15 mouse cellular contexts compared by ENCODE assay signal in the genomic region with DNA sequence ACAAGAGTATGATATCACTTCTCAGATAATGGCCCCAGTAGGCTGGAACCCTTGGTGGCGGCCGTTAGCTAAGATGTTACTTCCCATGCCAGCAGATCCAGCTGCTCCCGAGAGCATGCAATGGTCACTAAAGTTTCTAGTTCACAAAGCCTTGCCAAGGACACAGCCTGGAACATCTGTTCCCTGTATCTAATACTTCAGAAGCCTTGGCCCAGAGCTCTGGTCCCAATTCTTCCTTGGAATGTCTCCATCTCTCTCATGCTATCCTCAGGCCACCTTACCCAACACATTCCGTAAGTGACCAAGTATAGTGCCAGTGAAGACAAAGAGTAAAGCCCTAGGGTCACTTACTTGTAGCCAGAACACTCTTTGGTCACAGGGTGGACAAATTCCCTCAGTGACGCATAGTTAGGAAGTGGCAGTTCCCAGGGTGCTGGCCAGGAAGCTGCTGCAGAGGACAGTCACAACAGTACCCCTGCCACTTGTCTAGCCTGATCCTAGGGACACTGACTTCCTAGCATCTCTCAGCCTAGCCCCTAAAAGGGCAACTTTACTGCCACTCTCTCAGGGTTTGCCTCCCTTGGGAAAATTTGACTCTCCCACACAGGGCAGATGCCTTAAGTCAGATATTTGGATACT.
A peak's percentile ranks its signal among the peaks of the same experiment; 100 is the strongest.
DNase-seq lines count a peak whose midpoint lies in the region; ATAC-seq and TF ChIP-seq lines count a peak whose summit lies in the region.
"Had no signal": no experiment of that assay in that cellular context is flagged by ENCODE, and none has a peak within 500 bp of the region (broad histone marks: within the 10 kb centered on the region; RNA-seq: fewer than 3 reads in every experiment).

No protein-coding gene starts in this region.

- H3K4me3 ChIP-seq in liver, adult 2 months (ENCODE audit: insufficient read depth, low read depth, low read length), result no peak overlapping the region
- H3K4me3 ChIP-seq in forebrain, embryonic 12.5 days (replicated peaks), result no peak overlapping the region
- H3K4me3 ChIP-seq: forebrain, embryonic 10.5 days; hindbrain, embryonic 15.5 days; limb, embryonic 12.5 days had no signal

- no peak overlapping the region for H3K9ac ChIP-seq in liver, adult 2 months (ENCODE audit: low read depth, low read length)
- H3K9ac ChIP-seq in forebrain, embryonic 12.5 days, result no peak overlapping the region
- H3K9ac ChIP-seq: hindbrain, embryonic 15.5 days; limb, embryonic 12.5 days had no signal

- H3K36me3 ChIP-seq in liver, adult 2 months (ENCODE audit: control insufficient read depth, insufficient read depth, low read length), result no peaks in the 10 kb centered on the region
- peaks cover 3% of the 10 kb centered on the region; the same call in 1 of the 2 replicates for H3K36me3 ChIP-seq in forebrain, embryonic 12.5 days (replicated peaks)
- H3K36me3 ChIP-seq: hindbrain, embryonic 15.5 days had no signal

- TF ChIP-seq CTCF in liver, adult 2 months (IDR thresholded peaks at IDR 0.05; ENCODE audit: low read depth, low read length), result no peak

- no peaks in the 10 kb centered on the region for H3K4me1 ChIP-seq in liver, adult 2 months (ENCODE audit: control insufficient read depth, insufficient read depth, low read length)
- peaks cover 47% of the 10 kb centered on the region for H3K4me1 ChIP-seq in forebrain, embryonic 12.5 days

- no peak overlapping the region for H3K4me2 ChIP-seq in forebrain, embryonic 12.5 days
- H3K4me2 ChIP-seq: hindbrain, embryonic 15.5 days; limb, embryonic 12.5 days had no signal

- ATAC-seq in forebrain, embryonic 12.5 days (ENCODE audit: low FRiP score), result no peak

- 87% methylated on average over 5 of the region's 5 CpGs for WGBS in liver, adult 2 months
- 97% methylated on average over 5 of the region's 5 CpGs for WGBS in forebrain, embryonic 12.5 days

- no peak overlapping the region for H3K27ac ChIP-seq in liver, adult 2 months (replicated peaks; ENCODE audit: insufficient read depth, low read depth, low read length)
- no peak overlapping the region for H3K27ac ChIP-seq in forebrain, embryonic 12.5 days
- H3K27ac ChIP-seq: hindbrain, embryonic 15.5 days; limb, embryonic 12.5 days; macrophage had no signal

- no peaks in the 10 kb centered on the region for H3K27me3 ChIP-seq in liver, adult 2 months (ENCODE audit: control insufficient read depth, insufficient read depth, low read length)
- H3K27me3 ChIP-seq in forebrain, embryonic 12.5 days, result peaks cover 4% of the 10 kb centered on the region; the same call in 1 of the 2 replicates
- H3K27me3 ChIP-seq: hindbrain, embryonic 15.5 days had no signal

- DNase-seq in liver, adult 2 months (ENCODE audit: extremely low read depth, low read depth, low spot score), result peak; percentile 7
- no peak for DNase-seq in liver
- DNase-seq in gastrocnemius, postnatal 10 days, result peak; percentile 25
- peak; percentile 47 to 57 for DNase-seq in heart, postnatal 14 days
- DNase-seq in lung, postnatal 4 days, result peak; percentile 46 to 83
- DNase-seq in spleen, postnatal 36 days (ENCODE audit: low spot score in 2 of 2), result no peak
- DNase-seq: cerebellum, adult 9-10 months; kidney, adult 8-10 months; layer of hippocampus, postnatal 36 days; thymus, postnatal 36 days had no signal

- intact Hi-C loops in heart, postnatal 14 days (cut with DNase I), result no loop called here

- TF ChIP-seq POLR2A in liver, adult 2 months (IDR thresholded peaks at IDR 0.05; ENCODE audit: extremely low read depth, insufficient read depth, low read length), result no peak

- no peaks in the 10 kb centered on the region for H3K79me2 ChIP-seq in liver, adult 2 months (ENCODE audit: control insufficient read depth, insufficient read depth, low read length)

- H3K9me3 ChIP-seq in forebrain, embryonic 12.5 days, result no peaks in the 10 kb centered on the region
- H3K9me3 ChIP-seq: forebrain, embryonic 10.5 days; hindbrain, embryonic 15.5 days; limb, embryonic 12.5 days had no signal

Comparison
In these comparisons a context has a peak if more than half of its experiments do, and no peak if none do; other contexts are left out.
1. DNase-seq: peak in liver, adult 2 months (single experiment), gastrocnemius, postnatal 10 days (single experiment), heart, postnatal 14 days (2 of 2) and lung, postnatal 4 days (2 of 2); none in liver (single experiment) and spleen, postnatal 36 days (0 of 2).